Mouse (Mus musculus) embryonic facial prominence, embryonic 10.5 days (tissue): ENCODE results near the gene Ing1. TPM values are rescaled to one million over a fixed set of nuclear protein-coding genes. Genes with fewer than 3 reads are reported as not detected.

Experiments
- DNase-seq: peaks from one replicate; pipeline ENCODE4 v3.0.0-alpha.2; 2017; ENCODE audit warnings: low spot score
- H3K27ac ChIP-seq: fragments of 300-500 bp; sonication (generic); replicated peaks from 2 replicates; pipeline ENCODE4 v1.5.1; 2016; ENCODE audit warnings: mild to moderate bottlenecking
- H3K27me3 ChIP-seq: fragments of 300-500 bp; sonication (generic); replicated peaks from 2 replicates; pipeline ENCODE4 v1.6.1; 2016; ENCODE audit warnings: low read depth, mild to moderate bottlenecking; ENCODE audit not compliant: poor library complexity, severe bottlenecking
- H3K36me3 ChIP-seq: fragments of 300-500 bp; sonication (generic); replicated peaks from 2 replicates; pipeline ENCODE4 v1.6.1; 2016; ENCODE audit warnings: mild to moderate bottlenecking, moderate library complexity
- H3K4me1 ChIP-seq: fragments of 300-500 bp; sonication (generic); 2 replicates; pipeline ENCODE4 v1.6.1; 2016
- H3K4me3 ChIP-seq: fragments of 300-500 bp; sonication (generic); 2 replicates; pipeline ENCODE4 v1.5.1; 2016; ENCODE audit warnings: mild to moderate bottlenecking, moderate library complexity
- H3K9me3 ChIP-seq: fragments of 300-500 bp; sonication (generic); 2 replicates; pipeline ENCODE4 v1.6.1; 2016; ENCODE audit warnings: mild to moderate bottlenecking
- WGBS: fragments of 180-500 bp; shearing (Covaris S2); methylation state at CpG from one replicate; pipeline ENCODE4 v1.1.7; 2016; 5-methylcytosine and 5-hydroxymethylcytosine counted together
- polyA plus RNA-seq: library from polyadenylated mRNA; unstranded; fragments of >200 nt; fragmentation: Nextera tagmentation; extraction: Ambion mirVana; gene quantifications from 2 replicates; pipeline ENCODE4 v1.2.1, GENCODE M21; 2016

The Ing1 gene
- polyA plus RNA-seq, 1 experiment from 2014 or later = 32.6 TPM

GRCm38 (mm10) chr8:11571950-11572349 is 16.6 kb downstream of the Ing1 start:
- no peak overlapping the region for H3K4me3 ChIP-seq
- no peaks in the 10 kb centered on the region for H3K9me3 ChIP-seq
- no peaks in the 10 kb centered on the region for H3K27me3 ChIP-seq
- H3K4me1 ChIP-seq = peaks cover 39% of the 10 kb centered on the region
- WGBS = 82% methylated on average over 10 of the region's 10 CpGs
- no peak for DNase-seq
- H3K27ac ChIP-seq = no peak overlapping the region
- peaks cover 21% of the 10 kb centered on the region for H3K36me3 ChIP-seq

GRCm38 (mm10) chr8:11572428-11572827 is 17.1 kb downstream of the Ing1 start:
- 74% methylated on average over 6 of the region's 6 CpGs for whole genome bisulfite sequencing
- Histone ChIP-seq H3K4me3 (no peak overlapping the region), H3K27ac (no peak overlapping the region), H3K36me3 (peaks cover 16% of the 10 kb centered on the region), H3K9me3 (no peaks in the 10 kb centered on the region), H3K27me3 (no peaks in the 10 kb centered on the region), H3K4me1 (peaks cover 39% of the 10 kb centered on the region)
- DNase-seq = no peak

- Histone ChIP-seq H3K9me3 (no peaks in the 10 kb centered on the region), H3K27ac (peak overlapping the region; percentile 30), H3K4me1 (peaks cover 26% of the 10 kb centered on the region), H3K4me3 (no peak overlapping the region), H3K27me3 (no peaks in the 10 kb centered on the region), H3K36me3 (no peaks in the 10 kb centered on the region)
- DNase-seq = no peak
- WGBS = 63% methylated on average over 9 of the region's 9 CpGs
These were observed 19.7 kb downstream of the Ing1 start for GRCm38 (mm10) chr8:11574911-11575603.

GRCm38 (mm10) chr8:11575604-11576384 is 20.4 kb downstream of the Ing1 start:
- Histone ChIP-seq H3K4me3 (no peak overlapping the region), H3K9me3 (no peaks in the 10 kb centered on the region), H3K4me1 (peaks cover 23% of the 10 kb centered on the region), H3K27me3 (no peaks in the 10 kb centered on the region), H3K27ac (0 out of 2 replicates have a peak overlapping the region, but pooled peaks have one; percentile 30), H3K36me3 (no peaks in the 10 kb centered on the region)
- no peak for DNase-seq
- 65% methylated on average over 16 of the region's 16 CpGs for WGBS

GRCm38 (mm10) chr8:11585513-11586373 is 30.4 kb downstream of the Ing1 start:
- Histone ChIP-seq H3K27me3 (no peaks in the 10 kb centered on the region), H3K9me3 (peaks cover 15% of the 10 kb centered on the region; the same call in 1 of the 2 replicates), H3K36me3 (no peaks in the 10 kb centered on the region; the same call in 1 of the 2 replicates), H3K4me1 (peaks cover 22% of the 10 kb centered on the region), H3K4me3 (no peak overlapping the region), H3K27ac (peak overlapping the region; percentile 77)
- DNase-seq = peak; percentile 59
- 68% methylated on average over 21 of the region's 21 CpGs for WGBS

GRCm38 (mm10) chr8:11586374-11586745 is 31.0 kb downstream of the Ing1 start:
- Histone ChIP-seq H3K4me1 (peaks cover 22% of the 10 kb centered on the region), H3K27ac (peak overlapping the region; percentile 77), H3K36me3 (no peaks in the 10 kb centered on the region; the same call in 1 of the 2 replicates), H3K9me3 (peaks cover 15% of the 10 kb centered on the region; the same call in 1 of the 2 replicates), H3K4me3 (no peak overlapping the region), H3K27me3 (no peaks in the 10 kb centered on the region)
- WGBS = 69% methylated on average over 2 of the region's 2 CpGs
- DNase-seq = no peak

GRCm38 (mm10) chr8:11591837-11592236 is 36.5 kb downstream of the Ing1 start:
- Histone ChIP-seq H3K4me1 (peaks cover 12% of the 10 kb centered on the region), H3K27ac (no peak overlapping the region), H3K4me3 (no peak overlapping the region), H3K27me3 (no peaks in the 10 kb centered on the region), H3K36me3 (no peaks in the 10 kb centered on the region), H3K9me3 (0 out of 2 replicates have a peak, but pooled peaks cover 2% of the 10 kb centered on the region)
- no peak for DNase-seq
- WGBS = 68% methylated on average over 4 of the region's 4 CpGs

- H3K9me3 ChIP-seq = 0 out of 2 replicates have a peak, but pooled peaks cover 2% of the 10 kb centered on the region
- H3K4me1 ChIP-seq = peaks cover 8% of the 10 kb centered on the region
- no peaks in the 10 kb centered on the region for H3K27me3 ChIP-seq
- no peak for DNase-seq
- no peaks in the 10 kb centered on the region for H3K36me3 ChIP-seq
- WGBS = 47% methylated on average over 13 of the region's 13 CpGs
- H3K27ac ChIP-seq = 0 out of 2 replicates have a peak overlapping the region, but pooled peaks have one; percentile 42
- H3K4me3 ChIP-seq = no peak overlapping the region
These were observed 36.9 kb downstream of the Ing1 start for GRCm38 (mm10) chr8:11592296-11592695.

GRCm38 (mm10) chr8:11593222-11593884 is 38.0 kb downstream of the Ing1 start:
- no peak overlapping the region for H3K4me3 ChIP-seq
- H3K4me1 ChIP-seq = peaks cover 8% of the 10 kb centered on the region
- H3K27ac ChIP-seq = no peak overlapping the region
- H3K9me3 ChIP-seq = 0 out of 2 replicates have a peak, but pooled peaks cover 2% of the 10 kb centered on the region
- H3K27me3 ChIP-seq = no peaks in the 10 kb centered on the region
- whole genome bisulfite sequencing = 79% methylated on average over 12 of the region's 12 CpGs
- no peak for DNase-seq
- H3K36me3 ChIP-seq = no peaks in the 10 kb centered on the region

GRCm38 (mm10) chr8:11600301-11600951 is 45.1 kb downstream of the Ing1 start:
- no peak overlapping the region for H3K27ac ChIP-seq
- no peak for DNase-seq
- H3K36me3 ChIP-seq = peaks cover 6% of the 10 kb centered on the region
- 87% methylated on average over 5 of the region's 5 CpGs for WGBS
- no peak overlapping the region for H3K4me3 ChIP-seq
- H3K9me3 ChIP-seq = 0 out of 2 replicates have a peak, but pooled peaks cover 2% of the 10 kb centered on the region
- H3K4me1 ChIP-seq = no peaks in the 10 kb centered on the region
- no peaks in the 10 kb centered on the region for H3K27me3 ChIP-seq

GRCm38 (mm10) chr8:11602006-11602680 is 46.8 kb downstream of the Ing1 start:
- Histone ChIP-seq H3K27ac (no peak overlapping the region), H3K9me3 (peaks cover 6% of the 10 kb centered on the region; the same call in 1 of the 2 replicates), H3K4me1 (no peaks in the 10 kb centered on the region), H3K4me3 (no peak overlapping the region), H3K36me3 (peaks cover 20% of the 10 kb centered on the region), H3K27me3 (no peaks in the 10 kb centered on the region)
- WGBS = 46% methylated on average over 14 of the region's 14 CpGs
- DNase-seq = peak; percentile 76
